Mouse (Mus musculus): ENCODE measurements around the gene Gstt4. TPM values are rescaled to one million over a fixed set of nuclear protein-coding genes. Genes with fewer than 3 reads are reported as not detected.

Gstt4 gene
- total and polyA plus RNA-seq, 3 experiments = 0.29 TPM; not detected in 2

GRCm38 (mm10) chr10:75857598-75857997 lies 35.3 kb upstream of the Gstt4 start:
- H3K4me3 ChIP-seq = no peak overlapping the region
- no peaks in the 10 kb centered on the region for H3K79me2 ChIP-seq (replicated peaks; ENCODE audit: control insufficient read depth, insufficient read depth, low read length)
- H3K36me3 ChIP-seq (ENCODE audit: control insufficient read depth, insufficient read depth, low read length) = no peaks in the 10 kb centered on the region
- WGBS = 73% methylated on average over 4 of the region's 4 CpGs
- no peak overlapping the region for H3K9ac ChIP-seq (ENCODE audit: low read depth, low read length)
- no peak for DNase-seq
- intact Hi-C loops (cut with DNase I) = no loop called here
- TF ChIP-seq CTCF (IDR thresholded peaks at IDR 0.05) = no peak
- TF ChIP-seq POLR2A (IDR thresholded peaks at IDR 0.05; ENCODE audit: insufficient read depth, low read depth, low read length) = no peak
- TF ChIP-seq EP300 (IDR thresholded peaks at IDR 0.05; ENCODE audit: insufficient read depth, low read depth, low read length) = no peak
- no peak overlapping the region for H3K27ac ChIP-seq
- H3K27me3 ChIP-seq (ENCODE audit: control insufficient read depth, insufficient read depth, low read length) = no peaks in the 10 kb centered on the region
- H3K4me1 ChIP-seq (ENCODE audit: control insufficient read depth, insufficient read depth, low read length) = peaks cover 4% of the 10 kb centered on the region; the same call in 1 of the 2 replicates

- Histone ChIP-seq H3K36me3 (ENCODE audit: control insufficient read depth, insufficient read depth, low read length) (no peaks in the 10 kb centered on the region), H3K9ac (ENCODE audit: low read depth, low read length) (no peak overlapping the region), H3K27me3 (ENCODE audit: control insufficient read depth, insufficient read depth, low read length) (no peaks in the 10 kb centered on the region), H3K79me2 (replicated peaks; ENCODE audit: control insufficient read depth, insufficient read depth, low read length) (no peaks in the 10 kb centered on the region), H3K4me3 (no peak overlapping the region), H3K4me1 (ENCODE audit: control insufficient read depth, insufficient read depth, low read length) (peaks cover 4% of the 10 kb centered on the region; the same call in 1 of the 2 replicates), H3K27ac (no peak overlapping the region)
- 85% methylated on average over 3 of the region's 3 CpGs for WGBS
- intact Hi-C loops (cut with DNase I) = no loop called here
- no peak for DNase-seq
- no peak for TF ChIP-seq EP300 (IDR thresholded peaks at IDR 0.05; ENCODE audit: insufficient read depth, low read depth, low read length)
- no peak for TF ChIP-seq CTCF (IDR thresholded peaks at IDR 0.05)
- no peak for TF ChIP-seq POLR2A (IDR thresholded peaks at IDR 0.05; ENCODE audit: insufficient read depth, low read depth, low read length)
These were observed 34.6 kb upstream of the Gstt4 start for GRCm38 (mm10) chr10:75856976-75857375.

- Histone ChIP-seq H3K36me3 (ENCODE audit: control insufficient read depth, insufficient read depth, low read length) (no peaks in the 10 kb centered on the region), H3K9ac (ENCODE audit: low read depth, low read length) (no peak overlapping the region), H3K4me1 (ENCODE audit: control insufficient read depth, insufficient read depth, low read length) (peaks cover 4% of the 10 kb centered on the region; the same call in 1 of the 2 replicates), H3K79me2 (replicated peaks; ENCODE audit: control insufficient read depth, insufficient read depth, low read length) (no peaks in the 10 kb centered on the region), H3K27ac (no peak overlapping the region), H3K4me3 (no peak overlapping the region), H3K27me3 (ENCODE audit: control insufficient read depth, insufficient read depth, low read length) (no peaks in the 10 kb centered on the region)
- intact Hi-C loops (cut with DNase I) = no loop called here
- no peak for DNase-seq
- TF ChIP-seq EP300 (IDR thresholded peaks at IDR 0.05; ENCODE audit: insufficient read depth, low read depth, low read length) (no peak), CTCF (IDR thresholded peaks at IDR 0.05) (no peak), POLR2A (IDR thresholded peaks at IDR 0.05; ENCODE audit: insufficient read depth, low read depth, low read length) (no peak)
- 85% methylated on average over 11 of the region's 11 CpGs for WGBS
These were observed 34.0 kb upstream of the Gstt4 start for GRCm38 (mm10) chr10:75856155-75856907.

DNA sequence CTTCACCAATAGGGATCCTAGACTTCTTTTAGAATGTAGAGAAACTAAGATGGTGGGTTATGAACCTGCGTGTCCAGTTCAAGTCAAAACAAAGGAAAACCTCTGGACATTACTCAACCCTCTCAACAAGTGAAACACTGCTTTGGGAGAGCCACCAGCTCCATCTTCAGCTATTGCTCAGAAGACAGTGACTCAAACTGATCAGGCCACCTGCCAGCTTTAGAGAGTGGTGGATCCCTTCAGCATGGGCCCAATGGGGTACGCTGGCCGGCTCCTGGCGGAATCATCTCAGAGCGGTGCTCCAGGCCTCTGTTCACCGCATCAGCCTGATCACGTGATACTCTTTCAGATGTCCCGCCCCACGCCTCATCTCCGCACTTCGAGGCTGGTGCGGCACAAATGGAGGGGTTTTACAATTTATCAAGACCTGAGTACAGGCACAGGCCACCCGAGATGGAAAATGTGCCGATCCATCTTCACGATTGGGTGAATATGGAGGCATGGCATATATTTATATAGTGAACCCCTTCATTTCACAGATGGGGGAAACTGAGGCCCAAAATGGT lies 33.2 kb upstream of the Gstt4 start:
- no peak for DNase-seq
- WGBS = 94% methylated on average over 15 of the region's 15 CpGs
- no peak overlapping the region for H3K9ac ChIP-seq (ENCODE audit: low read depth, low read length)
- no peaks in the 10 kb centered on the region for H3K27me3 ChIP-seq (ENCODE audit: control insufficient read depth, insufficient read depth, low read length)
- intact Hi-C loops (cut with DNase I) = no loop called here
- H3K4me1 ChIP-seq (ENCODE audit: control insufficient read depth, insufficient read depth, low read length) = 0 out of 2 replicates have a peak, but pooled peaks cover 2% of the 10 kb centered on the region
- H3K79me2 ChIP-seq (replicated peaks; ENCODE audit: control insufficient read depth, insufficient read depth, low read length) = no peaks in the 10 kb centered on the region
- no peak for TF ChIP-seq POLR2A (IDR thresholded peaks at IDR 0.05; ENCODE audit: insufficient read depth, low read depth, low read length)
- TF ChIP-seq CTCF (IDR thresholded peaks at IDR 0.05) = no peak
- no peak for TF ChIP-seq EP300 (IDR thresholded peaks at IDR 0.05; ENCODE audit: insufficient read depth, low read depth, low read length)
- no peaks in the 10 kb centered on the region for H3K36me3 ChIP-seq (ENCODE audit: control insufficient read depth, insufficient read depth, low read length)
- no peak overlapping the region for H3K27ac ChIP-seq
- H3K4me3 ChIP-seq = no peak overlapping the region

GRCm38 (mm10) chr10:75854791-75855190 lies 32.4 kb upstream of the Gstt4 start:
- no peak overlapping the region for H3K4me3 ChIP-seq
- no peak for TF ChIP-seq POLR2A (IDR thresholded peaks at IDR 0.05; ENCODE audit: insufficient read depth, low read depth, low read length)
- TF ChIP-seq CTCF (IDR thresholded peaks at IDR 0.05) = no peak
- no peak for TF ChIP-seq EP300 (IDR thresholded peaks at IDR 0.05; ENCODE audit: insufficient read depth, low read depth, low read length)
- no peak overlapping the region for H3K27ac ChIP-seq
- H3K4me1 ChIP-seq (ENCODE audit: control insufficient read depth, insufficient read depth, low read length) = 0 out of 2 replicates have a peak, but pooled peaks cover 2% of the 10 kb centered on the region
- no peaks in the 10 kb centered on the region for H3K27me3 ChIP-seq (ENCODE audit: control insufficient read depth, insufficient read depth, low read length)
- no peaks in the 10 kb centered on the region for H3K36me3 ChIP-seq (ENCODE audit: control insufficient read depth, insufficient read depth, low read length)
- no peak for DNase-seq
- intact Hi-C loops (cut with DNase I) = no loop called here
- 67% methylated on average over 6 of the region's 6 CpGs for WGBS
- no peak overlapping the region for H3K9ac ChIP-seq (ENCODE audit: low read depth, low read length)
- H3K79me2 ChIP-seq (replicated peaks; ENCODE audit: control insufficient read depth, insufficient read depth, low read length) = no peaks in the 10 kb centered on the region

DNA sequence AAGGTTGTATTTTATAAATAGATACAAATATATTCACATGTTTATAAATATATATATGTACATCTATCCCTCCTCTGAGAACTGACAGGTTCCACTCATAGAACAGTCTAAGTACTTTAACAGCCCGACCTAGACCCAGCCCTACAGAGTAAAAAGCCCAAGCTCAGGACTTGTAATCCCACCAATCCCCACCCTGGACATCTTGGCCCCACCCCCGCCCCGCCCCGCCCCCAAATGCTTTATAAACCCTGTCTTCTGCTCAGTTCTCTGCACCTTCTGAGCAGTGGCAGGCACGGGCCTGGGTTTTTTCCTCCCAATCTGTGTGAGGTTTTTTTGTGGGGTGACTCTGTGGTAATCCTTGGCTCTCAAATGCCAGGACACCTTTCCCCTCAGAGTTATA lies 31.8 kb upstream of the Gstt4 start:
- intact Hi-C loops (cut with DNase I) = no loop called here
- Histone ChIP-seq H3K4me1 (ENCODE audit: control insufficient read depth, insufficient read depth, low read length) (0 out of 2 replicates have a peak, but pooled peaks cover under 1% of the 10 kb centered on the region), H3K27ac (no peak overlapping the region), H3K36me3 (ENCODE audit: control insufficient read depth, insufficient read depth, low read length) (no peaks in the 10 kb centered on the region), H3K27me3 (ENCODE audit: control insufficient read depth, insufficient read depth, low read length) (no peaks in the 10 kb centered on the region), H3K4me3 (no peak overlapping the region), H3K79me2 (replicated peaks; ENCODE audit: control insufficient read depth, insufficient read depth, low read length) (no peaks in the 10 kb centered on the region), H3K9ac (ENCODE audit: low read depth, low read length) (no peak overlapping the region)
- no peak for TF ChIP-seq POLR2A (IDR thresholded peaks at IDR 0.05; ENCODE audit: insufficient read depth, low read depth, low read length)
- no peak for TF ChIP-seq EP300 (IDR thresholded peaks at IDR 0.05; ENCODE audit: insufficient read depth, low read depth, low read length)
- TF ChIP-seq CTCF (IDR thresholded peaks at IDR 0.05) = no peak
- no peak for DNase-seq
- WGBS = 50% methylated on average over 5 of the region's 5 CpGs
